Mouse (Mus musculus) lung, postnatal 4 days (tissue): ENCODE results near the gene Acta1.
A peak's percentile ranks its signal among the peaks of the same experiment; 100 is the strongest.

ENCODE experiments used
- DNase-seq, 2 experiments: peaks; one replicate each; pipeline ENCODE4 v3.0.0; 2021

Gene Acta1

GRCm38 (mm10) chr8:123882412-123882811 is 12.1 kb downstream of the Acta1 start:
- DNase-seq, result no peak

- no peak for DNase-seq
Observed at GRCm38 (mm10) chr8:123880821-123881350, 13.7 kb downstream of the Acta1 start.

GRCm38 (mm10) chr8:123880271-123880670 is 14.3 kb downstream of the Acta1 start:
- DNase-seq, result no peak

- DNase-seq, result no peak
Observed at GRCm38 (mm10) chr8:123877865-123878264, 16.7 kb downstream of the Acta1 start.

GRCm38 (mm10) chr8:123874324-123874723 is 20.2 kb downstream of the Acta1 start:
- no peak for DNase-seq

GRCm38 (mm10) chr8:123873364-123873763 is 21.2 kb downstream of the Acta1 start:
- DNase-seq, result no peak

- DNase-seq, result no peak
Observed at GRCm38 (mm10) chr8:123872048-123872447, 22.5 kb downstream of the Acta1 start.

GRCm38 (mm10) chr8:123866971-123867370 is 27.6 kb downstream of the Acta1 start:
- DNase-seq, result no peak

GRCm38 (mm10) chr8:123865786-123866185 is 28.8 kb downstream of the Acta1 start:
- no peak for DNase-seq

- DNase-seq, result no peak
Observed at GRCm38 (mm10) chr8:123860386-123860785, 34.2 kb downstream of the Acta1 start.

- peak; percentile 60 to 66 for DNase-seq
Observed at GRCm38 (mm10) chr8:123859648-123860259, 34.8 kb downstream of the Acta1 start, which contains the start of gene Ccsap. Gene Ccsap (minus strand): TSS chr8:123860209.

- peak; percentile 93 for DNase-seq
Observed at GRCm38 (mm10) chr8:123858941-123859647, 35.5 kb downstream of the Acta1 start.

- DNase-seq, result peak; percentile 40 to 49
Observed at GRCm38 (mm10) chr8:123858574-123858940, 36.0 kb downstream of the Acta1 start.

- no peak for DNase-seq
Observed at GRCm38 (mm10) chr8:123857361-123857760, 37.2 kb downstream of the Acta1 start.

GRCm38 (mm10) chr8:123854733-123855475 is 39.6 kb downstream of the Acta1 start:
- no peak for DNase-seq

- no peak for DNase-seq
Observed at GRCm38 (mm10) chr8:123854252-123854651, 40.3 kb downstream of the Acta1 start.

GRCm38 (mm10) chr8:123851590-123851989 is 43.0 kb downstream of the Acta1 start:
- DNase-seq, result no peak

- no peak for DNase-seq
Observed at GRCm38 (mm10) chr8:123849352-123849751, 45.2 kb downstream of the Acta1 start.

GRCm38 (mm10) chr8:123847546-123847945 is 47.0 kb downstream of the Acta1 start:
- DNase-seq, result no peak

GRCm38 (mm10) chr8:123846509-123846908 is 48.0 kb downstream of the Acta1 start:
- DNase-seq, result no peak

- no peak for DNase-seq
Observed at GRCm38 (mm10) chr8:123845991-123846390, 48.6 kb downstream of the Acta1 start.

GRCm38 (mm10) chr8:123845114-123845513 is 49.4 kb downstream of the Acta1 start:
- no peak for DNase-seq

- DNase-seq, result no peak
Observed at GRCm38 (mm10) chr8:123844341-123844740, 50.2 kb downstream of the Acta1 start.

- no peak for DNase-seq
Observed at GRCm38 (mm10) chr8:123842086-123842485, 52.5 kb downstream of the Acta1 start.
